Mouse (Mus musculus): ENCODE results near the gene Gm20683.
A peak's percentile ranks its signal among the peaks of the same experiment; 100 is the strongest.
"Not testable (repeated sequence)": the region's sequence is repeated elsewhere in the genome, so short reads cannot be mapped to it uniquely, and the experiment has no call there.

Gene Gm20683

DNA sequence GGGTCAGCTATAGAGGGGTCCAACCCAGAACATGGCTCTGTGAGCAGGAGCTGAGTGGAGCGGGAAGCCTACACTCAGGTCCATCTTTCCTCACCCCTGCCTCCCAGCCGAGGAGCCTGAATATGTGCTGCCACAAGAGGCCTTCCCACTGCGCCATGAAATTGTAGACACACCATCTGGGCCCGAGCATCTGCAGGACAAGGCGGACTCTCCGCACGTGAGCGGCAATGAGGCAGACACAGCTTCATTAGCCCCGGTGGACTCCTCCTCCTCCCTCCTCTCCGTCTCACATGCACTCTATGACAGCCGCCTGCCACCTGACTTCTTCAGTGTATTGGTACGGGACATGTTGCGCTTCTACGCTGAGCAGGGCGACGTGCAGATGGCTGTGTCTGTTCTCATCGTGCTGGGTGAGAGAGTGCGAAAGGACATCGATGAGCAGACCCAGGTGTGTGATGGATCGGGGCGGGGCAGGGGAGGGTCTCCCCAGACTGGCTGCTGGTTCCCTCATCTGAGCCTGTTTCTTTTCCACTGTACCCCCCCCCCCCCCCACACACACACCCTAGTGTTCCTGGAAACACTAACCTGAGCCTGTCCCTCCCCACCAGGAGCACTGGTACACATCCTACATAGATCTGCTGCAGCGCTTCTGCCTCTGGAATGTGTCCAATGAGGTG is 13.9 kb downstream of the Gm20683 start:
- DNase-seq (ENCODE audit: low spot score in 2 of 2), result no peak

- no peak for DNase-seq (ENCODE audit: low spot score in 2 of 2)
Measured at GRCm38 (mm10) chr17:25827011-25827410, 14.6 kb downstream of the Gm20683 start.

DNA sequence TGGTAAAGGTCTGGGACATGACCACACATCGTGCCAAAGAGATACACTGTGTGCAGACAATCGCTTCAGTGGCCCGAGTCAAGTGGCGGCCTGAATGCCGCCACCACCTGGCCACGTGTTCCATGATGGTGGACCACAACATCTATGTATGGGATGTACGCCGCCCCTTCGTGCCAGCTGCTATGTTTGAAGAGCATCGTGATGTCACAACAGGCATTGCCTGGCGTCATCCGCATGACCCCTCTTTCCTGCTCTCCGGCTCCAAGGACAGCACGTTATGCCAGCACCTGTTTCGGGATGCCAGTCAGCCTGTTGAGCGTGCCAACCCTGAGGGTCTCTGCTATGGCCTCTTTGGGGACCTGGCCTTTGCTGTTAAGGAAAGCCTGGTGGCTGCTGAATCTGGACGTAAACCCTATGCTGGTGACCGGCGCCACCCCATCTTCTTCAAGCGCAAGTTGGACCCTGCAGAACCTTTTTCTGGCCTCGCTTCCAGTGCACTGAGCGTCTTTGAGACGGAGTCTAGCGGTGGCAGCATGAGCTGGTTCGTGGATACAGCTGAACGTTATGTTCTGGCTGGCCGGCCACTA is 15.5 kb downstream of the Gm20683 start:
- no peak for DNase-seq (ENCODE audit: low spot score in 2 of 2)

GRCm38 (mm10) chr17:25825311-25825710 is 16.3 kb downstream of the Gm20683 start:
- no peak for DNase-seq (ENCODE audit: low spot score in 2 of 2)

- DNase-seq (ENCODE audit: low spot score in 2 of 2), result no peak
Measured at GRCm38 (mm10) chr17:25824362-25825142, 17.0 kb downstream of the Gm20683 start.

GRCm38 (mm10) chr17:25823452-25823851 is 18.1 kb downstream of the Gm20683 start, which contains the start of gene Wdr24:
Wdr24 (plus strand) TSS chr17:25823627.
- DNase-seq (ENCODE audit: low spot score in 2 of 2), result peak in 1 of 2 experiments; percentile 68

GRCm38 (mm10) chr17:25818851-25819780 is 22.4 kb downstream of the Gm20683 start:
- DNase-seq (ENCODE audit: low spot score in 2 of 2), result no peak

GRCm38 (mm10) chr17:25817662-25818061 is 23.9 kb downstream of the Gm20683 start:
- no peak for DNase-seq (ENCODE audit: low spot score in 2 of 2)

DNA sequence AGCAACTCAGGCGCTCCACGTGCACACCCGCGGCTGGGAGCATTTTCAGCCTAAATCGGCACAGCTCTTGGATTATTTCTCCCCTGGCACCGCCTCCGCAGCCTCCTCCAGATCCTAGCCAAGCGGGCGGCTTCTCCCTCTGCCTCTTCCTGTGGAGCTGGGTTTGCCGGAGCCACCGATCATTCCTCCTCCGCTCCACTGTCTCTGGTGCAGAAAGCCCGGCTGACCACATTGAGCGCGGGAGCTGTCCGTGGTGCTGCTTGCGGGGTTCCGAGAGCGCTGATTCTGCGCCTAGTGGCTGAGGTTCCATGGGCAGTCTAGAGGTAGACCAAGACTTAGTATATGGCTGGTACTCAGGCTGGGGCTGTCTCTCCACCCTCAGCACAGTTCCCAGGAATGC is 28.1 kb downstream of the Gm20683 start:
- peak; percentile 65 to 74 for DNase-seq (ENCODE audit: low spot score in 2 of 2)

DNA sequence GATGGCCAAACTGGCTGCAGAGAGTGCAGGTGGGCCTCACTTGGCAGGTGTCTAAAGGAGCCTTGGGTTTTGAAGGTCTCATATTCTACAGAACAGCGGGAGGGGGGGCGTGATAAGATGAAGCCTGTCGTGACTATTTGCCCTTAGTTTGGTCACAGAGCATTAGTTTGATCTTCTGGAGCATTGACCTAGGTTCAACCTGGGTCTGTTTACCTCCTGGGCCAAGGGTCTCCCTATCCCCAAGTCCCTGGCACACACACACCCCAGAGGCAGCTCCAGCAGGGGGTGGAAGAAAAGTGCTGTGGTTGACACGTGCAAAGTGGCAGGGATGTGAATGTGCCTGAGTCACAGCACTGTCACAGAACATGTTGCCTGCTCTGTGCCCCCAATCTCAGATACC is 30.7 kb downstream of the Gm20683 start:
- no peak for DNase-seq (ENCODE audit: low spot score in 2 of 2)

DNA sequence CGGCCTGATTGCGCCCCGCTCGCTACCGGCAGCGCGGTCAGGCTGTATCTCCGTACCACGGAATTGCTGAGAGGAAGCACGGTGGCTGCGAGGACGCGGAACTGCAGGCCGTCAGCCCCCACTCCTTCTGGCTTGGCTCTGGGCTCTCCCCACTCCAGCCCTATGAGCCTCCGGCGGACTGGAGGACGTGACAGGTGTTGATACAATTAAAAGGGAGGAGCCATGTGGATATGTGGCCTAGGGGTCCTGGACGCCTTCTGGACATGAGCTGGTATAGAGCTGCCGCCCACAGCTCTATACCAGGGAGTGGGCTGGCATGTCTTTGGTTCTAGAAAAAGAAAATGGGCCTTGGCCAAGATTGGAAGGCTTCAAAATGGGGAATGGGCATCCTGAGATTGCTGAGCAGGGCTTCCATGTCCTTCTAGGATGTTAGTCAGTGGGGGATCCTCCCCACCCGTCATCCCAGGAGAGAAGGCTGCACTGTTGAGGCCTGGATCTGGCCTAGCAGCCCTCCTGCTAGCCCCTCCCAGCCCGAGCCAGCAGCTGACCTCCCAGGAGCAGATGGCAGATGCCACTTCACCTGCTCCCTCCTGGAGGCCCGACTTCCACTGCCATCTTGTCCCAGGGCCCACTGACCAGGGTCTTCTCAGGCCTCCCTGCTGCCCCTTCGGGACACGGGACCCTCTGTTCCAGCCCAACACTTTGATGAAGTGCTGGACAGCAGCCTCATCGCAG is 31.8 kb downstream of the Gm20683 start:
- DNase-seq (ENCODE audit: low spot score in 2 of 2), result no peak

- peak; percentile 77 to 82 for DNase-seq (ENCODE audit: low spot score in 2 of 2)
Measured at GRCm38 (mm10) chr17:25808789-25809605, 32.6 kb downstream of the Gm20683 start, which contains the start of gene Fbxl16. Fbxl16 (plus strand) TSS chr17:25809085.

- DNase-seq (ENCODE audit: low spot score in 2 of 2), result no peak
Measured at GRCm38 (mm10) chr17:25808028-25808427, 33.5 kb downstream of the Gm20683 start.

DNA sequence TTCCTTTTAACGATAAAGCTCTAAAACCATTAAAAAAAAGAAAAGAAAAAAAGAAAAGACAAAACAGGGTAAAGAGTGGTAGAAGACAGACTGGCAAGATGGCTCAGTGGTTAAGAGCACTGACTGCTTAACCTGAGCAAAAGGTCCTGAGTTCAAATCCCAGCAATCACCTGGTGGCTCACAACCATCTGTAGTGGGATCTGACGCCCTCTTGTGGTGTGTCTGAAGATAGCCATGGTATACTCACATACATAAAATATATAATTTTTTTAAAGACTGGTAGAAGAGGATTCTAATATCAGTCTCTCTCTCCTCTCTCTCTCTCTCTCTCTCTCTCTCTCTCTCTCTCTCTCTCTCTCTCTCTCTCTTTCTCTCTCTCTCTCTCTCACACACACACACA is 34.1 kb downstream of the Gm20683 start:
- not testable (repeated sequence) for DNase-seq (ENCODE audit: low spot score in 2 of 2)

GRCm38 (mm10) chr17:25806507-25806906 is 35.1 kb downstream of the Gm20683 start:
- DNase-seq (ENCODE audit: low spot score in 2 of 2), result no peak

DNA sequence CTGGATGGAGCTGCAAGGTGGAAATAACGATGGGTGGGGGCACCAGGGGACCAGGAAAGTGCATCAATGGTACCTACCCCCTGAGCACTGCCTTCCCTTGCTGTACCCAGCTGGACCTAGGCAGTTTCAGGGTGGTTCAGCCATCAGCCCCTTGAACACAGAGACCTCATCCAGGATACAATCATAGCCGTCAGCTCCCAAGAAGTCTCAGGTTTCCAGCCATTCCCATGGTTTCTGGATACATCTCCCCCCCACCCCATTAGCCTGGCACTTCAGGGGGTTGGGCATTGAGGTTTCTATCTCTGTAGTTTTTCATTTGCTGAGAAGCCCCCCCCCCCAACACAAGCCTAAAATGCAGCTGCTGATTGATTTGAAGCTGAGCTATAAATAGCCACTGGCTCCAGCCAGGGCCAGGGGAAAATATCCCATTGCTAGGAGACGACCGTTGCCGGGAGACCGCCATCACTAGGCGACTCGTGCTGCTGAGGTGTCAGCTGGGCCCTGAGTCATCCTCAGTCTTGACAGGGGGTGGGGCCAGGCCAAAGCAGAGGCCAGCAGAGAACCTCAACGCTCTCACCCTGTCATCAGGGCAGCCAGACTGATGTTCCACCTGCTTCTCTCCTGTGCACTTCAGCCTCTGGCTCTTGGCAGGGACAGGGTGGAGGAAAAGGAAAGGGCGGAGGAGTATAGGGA is 38.6 kb downstream of the Gm20683 start:
- peak; percentile 62 to 63 for DNase-seq (ENCODE audit: low spot score in 2 of 2)

- peak in 1 of 2 experiments; percentile 62 for DNase-seq (ENCODE audit: low spot score in 2 of 2)
Measured at GRCm38 (mm10) chr17:25801029-25801428, 40.5 kb downstream of the Gm20683 start.

- peak in 1 of 2 experiments; percentile 64 for DNase-seq (ENCODE audit: low spot score in 2 of 2)
Measured at GRCm38 (mm10) chr17:25796951-25797369, 44.6 kb downstream of the Gm20683 start, which contains the start of gene Metrn. Metrn (minus strand) TSS chr17:25797136.

- DNase-seq (ENCODE audit: low spot score in 2 of 2), result no peak
Measured at GRCm38 (mm10) chr17:25796211-25796771, 45.3 kb downstream of the Gm20683 start.
